Mouse (Mus musculus) CH12.LX (cell line): Measurements from ENCODE around the gene Smarca2. TPM values are rescaled to one million over a fixed set of nuclear protein-coding genes. Genes with fewer than 3 reads are reported as not detected.
A peak's percentile ranks its signal among the peaks of the same experiment; 100 is the strongest.

Experiments used
- DNase-seq: peaks from one replicate; pipeline ENCODE4 v3.0.0-alpha.2; 2013; ENCODE audit errors: extremely low read depth
- H3K27ac ChIP-seq: 2 replicates; pipeline ENCODE4 v1.5.1; 2012; ENCODE audit warnings: low read depth, mild to moderate bottlenecking, control low read depth, moderate library complexity; ENCODE audit not compliant: insufficient read depth
- H3K27me3 ChIP-seq: replicated peaks from 2 replicates; pipeline ENCODE3; 2012; ENCODE audit warnings: inconsistent platforms
- H3K36me3 ChIP-seq, 2 experiments: replicated peaks in 1 of 2; 2 replicates each; pipeline versions ENCODE3 to v1.6.1; 2012; ENCODE audit warnings: inconsistent platforms in 1 of 2, low read length in 1 of 2, mild to moderate bottlenecking in 1 of 2, mixed read lengths in 1 of 2, moderate library complexity in 1 of 2; ENCODE audit not compliant: control insufficient read depth in 1 of 2, insufficient read depth in 1 of 2
- H3K4me1 ChIP-seq, 2 experiments: 2 replicates each; pipeline ENCODE4 v1.6.1; 2012; ENCODE audit warnings: inconsistent platforms in 1 of 2, moderate library complexity in 1 of 2; ENCODE audit not compliant: insufficient read depth in 2 of 2, control insufficient read depth in 1 of 2
- H3K4me2 ChIP-seq: 2 replicates; pipeline ENCODE4 v1.6.1; 2012; ENCODE audit warnings: low read depth, mild to moderate bottlenecking, control low read depth; ENCODE audit not compliant: poor library complexity, insufficient read depth, severe bottlenecking
- H3K4me3 ChIP-seq, 3 experiments: fragments of 150-350 bp in 1 of 3; sonication (generic) in 1 of 3; replicated peaks in 1 of 3; 2 replicates each; pipeline versions ENCODE3 to v1.5.1; 2011 to 2012; ENCODE audit warnings: low read depth in 2 of 3, low read length in 2 of 3, mild to moderate bottlenecking in 2 of 3, moderate library complexity in 2 of 3, control low read depth in 1 of 3, improper control_type of control experiment in 1 of 3, inconsistent platforms in 1 of 3, mixed read lengths in 1 of 3; ENCODE audit not compliant: poor library complexity in 1 of 3
- H3K79me2 ChIP-seq: replicated peaks from 2 replicates; pipeline ENCODE4 v1.6.1; 2012; ENCODE audit warnings: mild to moderate bottlenecking, moderate library complexity; ENCODE audit not compliant: control insufficient read depth, poor library complexity, insufficient read depth, severe bottlenecking; ENCODE audit errors: extremely low read depth
- H3K9ac ChIP-seq: 2 replicates; pipeline ENCODE4 v1.6.1; 2012; ENCODE audit warnings: low read depth, mild to moderate bottlenecking, control low read depth, moderate library complexity; ENCODE audit not compliant: insufficient read depth
- H3K9me3 ChIP-seq: replicated peaks from 2 replicates; pipeline ENCODE3; 2012; ENCODE audit warnings: low read length, inconsistent platforms, mixed read lengths
- BHLHE40 ChIP-seq: IDR thresholded peaks from 2 replicates; pipeline ENCODE4 v1.6.1; 2011; ENCODE audit warnings: mild to moderate bottlenecking, low read depth, low read length, improper control_type of control experiment
- CHD1 ChIP-seq: IDR thresholded peaks from 2 replicates; pipeline ENCODE4 v1.6.1; 2012; ENCODE audit warnings: low read depth, low read length, improper control_type of control experiment, inconsistent platforms
- CHD2 ChIP-seq: IDR thresholded peaks from 2 replicates; pipeline ENCODE4 v1.6.1; 2011; ENCODE audit warnings: low read length, improper control_type of control experiment
- CTCF ChIP-seq, 2 experiments: IDR thresholded peaks in 1 of 2; conservative IDR thresholded peaks in 1 of 2; 2 replicates each; pipeline ENCODE4 v1.5.1; 2011 to 2012; ENCODE audit warnings: low read depth in 2 of 2, low read length in 2 of 2, improper control_type of control experiment in 1 of 2, inconsistent platforms in 1 of 2, mild to moderate bottlenecking in 1 of 2, moderate library complexity in 1 of 2
- E2F4 ChIP-seq: IDR thresholded peaks from 2 replicates; pipeline ENCODE4 v1.6.1; 2011; ENCODE audit warnings: low read depth, low read length, improper control_type of control experiment; ENCODE audit not compliant: insufficient replicate concordance
- ELF1 ChIP-seq: IDR thresholded peaks from 2 replicates; pipeline ENCODE4 v1.6.1; 2014; ENCODE audit warnings: low read depth, mild to moderate bottlenecking, inconsistent platforms, low read length, improper control_type of control experiment
- EP300 ChIP-seq: IDR thresholded peaks from 2 replicates; pipeline ENCODE4 v1.6.1; 2011; ENCODE audit warnings: low read length, improper control_type of control experiment
- ETS1 ChIP-seq: conservative IDR thresholded peaks from 2 replicates; pipeline ENCODE4 v1.6.1; 2012; ENCODE audit warnings: low read depth, mild to moderate bottlenecking, inconsistent platforms, low read length, improper control_type of control experiment, moderate library complexity
- GABPA ChIP-seq: IDR thresholded peaks from 2 replicates; pipeline ENCODE4 v1.6.1; 2012; ENCODE audit warnings: low read depth, low read length, improper control_type of control experiment, inconsistent platforms; ENCODE audit not compliant: insufficient replicate concordance
- HCFC1 ChIP-seq: IDR thresholded peaks from 2 replicates; pipeline ENCODE4 v1.6.1; 2012; ENCODE audit warnings: low read depth, mild to moderate bottlenecking, inconsistent platforms, low read length, improper control_type of control experiment
- IRF4 ChIP-seq: IDR thresholded peaks from 2 replicates; pipeline ENCODE4 v1.6.1; 2014; ENCODE audit warnings: low read depth, mild to moderate bottlenecking, inconsistent platforms, low read length, improper control_type of control experiment
- JUN ChIP-seq: IDR thresholded peaks from 2 replicates; pipeline ENCODE4 v1.6.1; 2011; ENCODE audit warnings: low read depth, mild to moderate bottlenecking, low read length, improper control_type of control experiment, moderate library complexity; ENCODE audit not compliant: insufficient read depth
- JUND ChIP-seq: conservative IDR thresholded peaks from 2 replicates; pipeline ENCODE4 v1.6.1; 2011; ENCODE audit warnings: low read depth, low read length, improper control_type of control experiment
- KAT2A ChIP-seq: IDR thresholded peaks from 2 replicates; pipeline ENCODE4 v1.6.1; 2012; ENCODE audit warnings: low read length, improper control_type of control experiment, inconsistent platforms; ENCODE audit not compliant: insufficient replicate concordance
- MAFK ChIP-seq: IDR thresholded peaks from 2 replicates; pipeline ENCODE4 v1.6.1; 2011; ENCODE audit warnings: low read length, improper control_type of control experiment; ENCODE audit not compliant: insufficient replicate concordance
- MAX ChIP-seq: IDR thresholded peaks from 2 replicates; pipeline ENCODE4 v1.6.1; 2011; ENCODE audit warnings: low read length, improper control_type of control experiment
- MAZ ChIP-seq: IDR thresholded peaks from 2 replicates; pipeline ENCODE4 v1.6.1; 2012; ENCODE audit warnings: low read depth, mild to moderate bottlenecking, inconsistent platforms, low read length, improper control_type of control experiment, moderate library complexity
- MEF2A ChIP-seq: IDR thresholded peaks from 2 replicates; pipeline ENCODE4 v1.6.1; 2014; ENCODE audit warnings: low read depth, mild to moderate bottlenecking, inconsistent platforms, low read length, improper control_type of control experiment, borderline replicate concordance
- MXI1 ChIP-seq: IDR thresholded peaks from 2 replicates; pipeline ENCODE4 v1.6.1; 2011; ENCODE audit warnings: mild to moderate bottlenecking, low read depth, low read length, improper control_type of control experiment
- MYC ChIP-seq: IDR thresholded peaks from 2 replicates; pipeline ENCODE4 v1.6.1; 2011; ENCODE audit warnings: low read depth, mild to moderate bottlenecking, improper control_type of control experiment, low read length
- NELFE ChIP-seq: IDR thresholded peaks from 2 replicates; pipeline ENCODE4 v1.6.1; 2011; ENCODE audit warnings: low read depth, low read length, improper control_type of control experiment
- NRF1 ChIP-seq: IDR thresholded peaks from 2 replicates; pipeline ENCODE4 v1.6.1; 2014; ENCODE audit warnings: low read depth, mild to moderate bottlenecking, inconsistent platforms, low read length, improper control_type of control experiment, moderate library complexity
- PAX5 ChIP-seq: IDR thresholded peaks from 2 replicates; pipeline ENCODE4 v1.6.1; 2012; ENCODE audit warnings: low read length, inconsistent platforms, mixed read lengths
- POLR2A ChIP-seq: IDR thresholded peaks from 2 replicates; pipeline ENCODE4 v1.6.1; 2011; ENCODE audit warnings: low read depth, mild to moderate bottlenecking, improper control_type of control experiment, low read length
- POLR2AphosphoS2 ChIP-seq: IDR thresholded peaks from 2 replicates; pipeline ENCODE4 v1.6.1; 2011; ENCODE audit warnings: low read depth, low read length, improper control_type of control experiment
- RAD21 ChIP-seq: IDR thresholded peaks from 2 replicates; pipeline ENCODE4 v1.6.1; 2011; ENCODE audit warnings: low read depth, mild to moderate bottlenecking, low read length, improper control_type of control experiment, moderate library complexity
- RCOR1 ChIP-seq: conservative IDR thresholded peaks from 2 replicates; pipeline ENCODE4 v1.6.1; 2012; ENCODE audit warnings: low read depth, mild to moderate bottlenecking, inconsistent platforms, low read length, improper control_type of control experiment
- SIN3A ChIP-seq: IDR thresholded peaks from 2 replicates; pipeline ENCODE4 v1.6.1; 2012; ENCODE audit warnings: low read length, improper control_type of control experiment, inconsistent platforms
- SMC3 ChIP-seq: IDR thresholded peaks from 2 replicates; pipeline ENCODE4 v1.6.1; 2011; ENCODE audit warnings: low read depth, low read length, improper control_type of control experiment
- TBP ChIP-seq: conservative IDR thresholded peaks from 2 replicates; pipeline ENCODE4 v1.6.1; 2011; ENCODE audit warnings: low read depth, low read length, improper control_type of control experiment
- TCF12 ChIP-seq: IDR thresholded peaks from 2 replicates; pipeline ENCODE4 v1.6.1; 2014; ENCODE audit warnings: low read depth, mild to moderate bottlenecking, inconsistent platforms, low read length, improper control_type of control experiment
- UBTF ChIP-seq: IDR thresholded peaks from 2 replicates; pipeline ENCODE4 v1.6.1; 2012; ENCODE audit warnings: low read depth, mild to moderate bottlenecking, inconsistent platforms, low read length, improper control_type of control experiment, moderate library complexity
- USF1 ChIP-seq: IDR thresholded peaks from 2 replicates; pipeline ENCODE4 v1.6.1; 2014; ENCODE audit warnings: low read depth, mild to moderate bottlenecking, inconsistent platforms, low read length, improper control_type of control experiment
- USF2 ChIP-seq: conservative IDR thresholded peaks from 2 replicates; pipeline ENCODE4 v1.6.1; 2011; ENCODE audit warnings: low read depth, low read length, improper control_type of control experiment
- ZC3H11A ChIP-seq: IDR thresholded peaks from 2 replicates; pipeline ENCODE4 v1.6.1; 2012; ENCODE audit warnings: low read depth, mild to moderate bottlenecking, inconsistent platforms, low read length, improper control_type of control experiment
- ZKSCAN1 ChIP-seq: IDR thresholded peaks from 2 replicates; pipeline ENCODE4 v1.6.1; 2012; ENCODE audit warnings: low read depth, inconsistent platforms, low read length, improper control_type of control experiment, borderline replicate concordance
- ZMIZ1 ChIP-seq: IDR thresholded peaks from 2 replicates; pipeline ENCODE4 v1.6.1; 2012; ENCODE audit warnings: low read depth, mild to moderate bottlenecking, inconsistent platforms, low read length, improper control_type of control experiment
- ZNF384 ChIP-seq: IDR thresholded peaks from 2 replicates; pipeline ENCODE4 v1.6.1; 2012; ENCODE audit warnings: low read depth, low read length, improper control_type of control experiment, inconsistent platforms
- dilution Hi-C: fragments of 300-500 bp; cut with MboI; formaldehyde crosslinking; loops from 2 replicates; pipeline ENCODE4 v1.14.3; 2020; ENCODE audit warnings: low sequenced_read_pairs; ENCODE audit not compliant: extremely low pct_unique_long_range_greater_than_20kb, extremely low pct_ligation_motif_present
- in situ Hi-C: fragments of 300-500 bp; cut with MboI; formaldehyde crosslinking; loops from 3 replicates; pipeline ENCODE4 v1.14.3; 2019; ENCODE audit warnings: low sequenced_read_pairs, low pct_ligation_motif_present, low pct_unique_long_range_greater_than_20kb, mixed read lengths
- polyA plus RNA-seq: library from polyadenylated mRNA; unstranded; fragments of >175 nt; gene quantifications from 2 replicates; pipeline ENCODE4 v1.2.1, GENCODE M21; 2012; ENCODE audit warnings: low read depth; ENCODE audit not compliant: insufficient read length
- total RNA-seq, 2 experiments: library from RNA; depleted of rRNA; stranded (reverse); fragments of 300-350 nt in 1 of 2; fragments of >200 nt in 1 of 2; gene quantifications; 2 replicates each; pipeline ENCODE4 v1.2.3; 2012 to 2014

Gene Smarca2
- total and polyA plus RNA-seq, 3 experiments = 19.4 to 47.1 (median 21.8) TPM

- dilution Hi-C loops (no loop called here), in situ Hi-C loops (no loop called here)
- no peak overlapping the region for H3K9ac ChIP-seq
- TF ChIP-seq E2F4 (no peak), RAD21 (no peak; the same call in 1 of the 2 replicates), ELF1 (peak; percentile 55; the same call in 1 of the 2 replicates), ZC3H11A (no peak), MXI1 (no peak), ZNF384 (no peak), MYC (0 out of 2 replicates have a peak, but pooled peaks have one; percentile 39), TCF12 (peak; percentile 66; the same call in 1 of the 2 replicates), NELFE (no peak), KAT2A (no peak), MAZ (0 out of 2 replicates have a peak, but pooled peaks have one; percentile 46), ZKSCAN1 (no peak), SMC3 (no peak), UBTF (no peak), SIN3A (no peak), POLR2A (no peak; the same call in 1 of the 2 replicates), JUN (peak; percentile 99), USF2 (no peak), ZMIZ1 (no peak; the same call in 1 of the 2 replicates), NRF1 (no peak), CTCF (conservative IDR thresholded peaks at IDR 0.05 in 1 of 2, IDR thresholded peaks at IDR 0.05 in 1 of 2; ENCODE audit: low read depth in 2 of 2, low read length in 2 of 2) (no peak), EP300 (peak; percentile 99), JUND (peak; percentile 99), MEF2A (peak; percentile 84; the same call in 1 of the 2 replicates), CHD1 (no peak), ETS1 (peak; percentile 84), BHLHE40 (peak; percentile 53), MAFK (0 out of 2 replicates have a peak, but pooled peaks have one; percentile 60), RCOR1 (peak; percentile 69), TBP (no peak), HCFC1 (no peak), CHD2 (peak; percentile 73), IRF4 (peak; percentile 83), USF1 (no peak), PAX5 (no peak), GABPA (no peak), MAX (peak; percentile 24; the same call in 1 of the 2 replicates), POLR2AphosphoS2 (no peak)
- H3K27ac ChIP-seq = peak overlapping the region; percentile 58
- H3K4me2 ChIP-seq = peak overlapping the region; percentile 66; the same call in 1 of the 2 replicates
- H3K9me3 ChIP-seq = peaks cover 5% of the 10 kb centered on the region
- no peaks in the 10 kb centered on the region for H3K27me3 ChIP-seq
- peaks cover 17 to 44% of the 10 kb centered on the region in 2 experiments for H3K4me1 ChIP-seq
- H3K4me3 ChIP-seq = no peak overlapping the region
- peaks cover 36 to 81% of the 10 kb centered on the region in 2 experiments for H3K36me3 ChIP-seq
- DNase-seq = peak; percentile 92
- H3K79me2 ChIP-seq = 0 out of 2 replicates have a peak, but pooled peaks cover 2% of the 10 kb centered on the region
These were observed 78.9 kb downstream of the Smarca2 start for GRCm38 (mm10) chr19:26683731-26684130.
